Mouse (Mus musculus) forebrain, embryonic 12.5 days (tissue): Measurements from ENCODE around the gene Tnfsf4. TPM values are rescaled to one million over a fixed set of nuclear protein-coding genes. Genes with fewer than 3 reads are reported as not detected.

Experiments used
- ATAC-seq: fragments of 200-750 bp; cut with Nextera tagmentation; 2 replicates; pipeline ENCODE4 v1.8.0; 2017; ENCODE audit warnings: moderate TSS enrichment; ENCODE audit not compliant: low FRiP score
- H3K27ac ChIP-seq: fragments of 300-500 bp; sonication (generic); 2 replicates; pipeline ENCODE4 v1.5.1; 2016; ENCODE audit warnings: mild to moderate bottlenecking
- H3K27me3 ChIP-seq: fragments of 300-500 bp; sonication (generic); 2 replicates; pipeline ENCODE4 v1.6.1; 2016; ENCODE audit warnings: mild to moderate bottlenecking
- H3K36me3 ChIP-seq: fragments of 300-500 bp; sonication (generic); replicated peaks from 2 replicates; pipeline ENCODE4 v1.6.1; 2016; ENCODE audit warnings: mild to moderate bottlenecking
- H3K4me1 ChIP-seq: fragments of 300-500 bp; sonication (generic); 2 replicates; pipeline ENCODE4 v1.6.1; 2016
- H3K4me2 ChIP-seq: fragments of 300-500 bp; sonication (generic); 2 replicates; pipeline ENCODE4 v1.6.1; 2016; ENCODE audit warnings: mild to moderate bottlenecking, moderate library complexity
- H3K4me3 ChIP-seq: fragments of 300-500 bp; sonication (generic); replicated peaks from 2 replicates; pipeline ENCODE4 v1.5.1; 2016; ENCODE audit warnings: mild to moderate bottlenecking
- H3K9ac ChIP-seq: fragments of 300-500 bp; sonication (generic); 2 replicates; pipeline ENCODE4 v1.6.1; 2016; ENCODE audit warnings: mild to moderate bottlenecking
- H3K9me3 ChIP-seq: fragments of 300-500 bp; sonication (generic); 2 replicates; pipeline ENCODE4 v1.6.1; 2016
- WGBS: fragments of 180-500 bp; shearing (Covaris S2); methylation state at CpG from one replicate; pipeline ENCODE4 v1.1.7; 2016; 5-methylcytosine and 5-hydroxymethylcytosine counted together
- polyA plus RNA-seq: library from polyadenylated mRNA; unstranded; fragments of >200 nt; fragmentation: Nextera tagmentation; extraction: Ambion mirVana; gene quantifications from 2 replicates; pipeline ENCODE4 v1.2.1, GENCODE M21; 2016

The Tnfsf4 gene
- polyA plus RNA-seq, 1 experiment from 2014 or later, result not detected

DNA sequence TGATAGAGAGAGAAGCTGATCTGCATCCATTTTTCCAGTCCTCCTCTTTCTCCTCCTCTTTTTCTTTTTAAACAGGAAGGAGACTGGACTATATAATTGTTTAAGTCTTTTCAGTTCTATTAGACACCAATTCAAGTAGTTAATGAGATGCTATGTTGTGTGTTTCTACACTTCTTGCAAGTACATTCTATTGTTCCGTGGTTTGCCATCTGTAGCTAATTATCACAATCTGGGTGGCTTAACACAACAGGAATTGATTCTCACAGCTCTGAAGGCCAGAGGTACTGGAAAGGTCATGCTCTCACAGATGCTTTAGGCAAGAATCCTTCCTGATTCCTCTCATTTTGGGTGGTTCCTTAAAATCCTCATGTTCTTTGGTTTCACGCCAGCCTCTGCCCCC is 7.9 kb downstream of the Tnfsf4 start:
- 20% methylated on average over 2 of the region's 2 CpGs for WGBS
- Histone ChIP-seq H3K9me3 (no peaks in the 10 kb centered on the region), H3K27me3 (no peaks in the 10 kb centered on the region), H3K27ac (no peak overlapping the region), H3K4me3 (no peak overlapping the region), H3K4me1 (0 out of 2 replicates have a peak, but pooled peaks cover 4% of the 10 kb centered on the region), H3K36me3 (no peaks in the 10 kb centered on the region), H3K9ac (no peak overlapping the region), H3K4me2 (no peak overlapping the region)
- no peak; the same call in 1 of the 2 replicates for ATAC-seq

- 0 out of 2 replicates have a peak, but pooled peaks cover 4% of the 10 kb centered on the region for H3K4me1 ChIP-seq
- ATAC-seq, result no peak
- H3K36me3 ChIP-seq, result no peaks in the 10 kb centered on the region
- H3K4me2 ChIP-seq, result no peak overlapping the region
- WGBS, result 89% methylated on average over 1 of the region's 1 CpGs
- H3K27me3 ChIP-seq, result no peaks in the 10 kb centered on the region
- H3K9ac ChIP-seq, result no peak overlapping the region
- no peak overlapping the region for H3K27ac ChIP-seq
- no peaks in the 10 kb centered on the region for H3K9me3 ChIP-seq
- H3K4me3 ChIP-seq, result no peak overlapping the region
Observed at GRCm38 (mm10) chr1:161406480-161406879, 11.3 kb downstream of the Tnfsf4 start.

DNA sequence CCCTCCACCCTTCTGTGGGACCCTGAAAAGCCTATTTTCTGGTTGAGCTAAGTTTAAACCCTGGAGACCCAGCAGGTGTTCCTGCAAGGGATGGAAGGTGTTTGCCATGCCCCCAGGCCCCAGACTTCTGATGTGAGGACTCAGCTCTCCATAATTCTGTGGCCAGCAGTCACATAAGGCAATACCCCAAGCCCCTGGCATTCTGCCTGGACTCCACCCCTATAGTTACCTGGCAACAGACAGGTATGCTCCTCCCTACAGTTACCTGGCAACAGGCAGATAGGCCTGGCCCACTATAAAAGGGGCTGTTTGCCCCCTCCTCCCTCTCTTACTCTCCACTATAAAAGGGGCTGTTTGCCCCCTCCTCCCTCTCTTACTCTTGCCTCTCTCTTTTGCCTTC is 24.7 kb downstream of the Tnfsf4 start:
- H3K4me3 ChIP-seq, result no peak overlapping the region
- no peaks in the 10 kb centered on the region for H3K27me3 ChIP-seq

DNA sequence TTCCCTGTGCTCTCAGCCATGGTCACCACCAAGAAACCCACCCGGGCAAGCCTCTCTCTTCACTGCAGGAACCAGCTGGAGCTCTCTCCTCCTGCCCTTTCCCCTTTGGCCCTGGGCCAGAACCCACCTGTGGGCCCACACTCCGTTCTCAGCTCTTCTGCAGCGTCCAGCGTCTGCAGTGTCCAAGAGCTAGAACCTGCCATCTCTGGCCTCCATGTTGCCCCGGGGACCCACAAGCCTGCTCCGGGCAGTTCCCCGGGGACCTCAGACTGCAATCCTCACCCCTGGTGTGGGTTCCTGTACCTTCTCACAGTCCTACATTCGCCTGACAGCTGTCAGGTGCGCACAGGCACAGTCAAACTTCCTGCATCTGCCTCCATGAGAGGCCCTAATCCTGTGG is 25.4 kb downstream of the Tnfsf4 start:
- Histone ChIP-seq H3K27ac (no peak overlapping the region), H3K27me3 (no peaks in the 10 kb centered on the region), H3K36me3 (no peaks in the 10 kb centered on the region), H3K9ac (no peak overlapping the region), H3K4me3 (no peak overlapping the region), H3K4me2 (no peak overlapping the region), H3K9me3 (no peaks in the 10 kb centered on the region), H3K4me1 (no peaks in the 10 kb centered on the region)
- WGBS, result 89% methylated on average over 9 of the region's 9 CpGs
- ATAC-seq, result no peak

More for the DNA sequence above, 24.7 kb downstream of the Tnfsf4 start:
- Histone ChIP-seq H3K9ac (no peak overlapping the region), H3K27ac (no peak overlapping the region), H3K9me3 (no peaks in the 10 kb centered on the region), H3K4me2 (no peak overlapping the region), H3K36me3 (no peaks in the 10 kb centered on the region), H3K4me1 (no peaks in the 10 kb centered on the region)
- ATAC-seq, result no peak

DNA sequence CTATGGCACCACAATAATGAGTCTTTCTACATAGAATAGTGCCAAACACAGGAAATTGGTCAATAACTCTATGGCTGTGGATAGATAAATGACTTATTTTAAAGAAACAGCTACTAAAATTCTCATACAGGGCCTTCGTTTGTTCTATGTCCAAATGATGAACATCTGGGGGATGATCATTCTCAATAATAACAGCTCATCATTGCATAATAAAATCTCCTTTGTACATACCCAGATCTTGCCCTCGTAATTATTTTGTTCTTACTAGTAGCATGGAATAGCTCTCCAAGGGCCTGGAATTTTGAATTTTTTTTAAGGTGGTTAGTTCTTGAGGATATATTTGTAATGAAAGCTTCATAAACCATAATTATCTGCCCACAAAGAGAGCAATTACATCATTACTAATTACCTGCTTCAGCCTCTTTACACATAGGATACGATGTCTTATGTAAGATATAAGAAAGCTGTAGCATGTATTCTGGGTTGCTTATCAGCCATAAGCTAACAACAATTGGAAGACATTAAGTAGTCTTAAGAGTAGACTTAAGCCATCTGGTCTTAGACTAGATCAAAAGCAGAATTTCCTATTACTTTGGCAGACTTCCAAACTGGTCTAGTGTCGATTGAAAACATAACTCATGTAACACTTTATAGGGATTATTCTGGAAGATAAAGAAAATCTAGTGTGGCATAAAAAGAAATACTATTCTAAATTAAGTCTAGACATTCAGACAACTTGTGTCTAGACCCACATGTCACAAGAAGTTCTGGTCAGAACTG is 31.3 kb downstream of the Tnfsf4 start:
- Histone ChIP-seq H3K27ac (no peak overlapping the region), H3K4me2 (no peak overlapping the region), H3K4me1 (no peaks in the 10 kb centered on the region), H3K27me3 (no peaks in the 10 kb centered on the region), H3K4me3 (no peak overlapping the region), H3K36me3 (no peaks in the 10 kb centered on the region), H3K9ac (no peak overlapping the region), H3K9me3 (no peaks in the 10 kb centered on the region)
- ATAC-seq, result no peak
- 85% methylated on average over 4 of the region's 4 CpGs for WGBS

- H3K4me1 ChIP-seq, result no peaks in the 10 kb centered on the region
- no peaks in the 10 kb centered on the region for H3K27me3 ChIP-seq
- H3K27ac ChIP-seq, result no peak overlapping the region
- no peaks in the 10 kb centered on the region for H3K9me3 ChIP-seq
- no peaks in the 10 kb centered on the region for H3K36me3 ChIP-seq
- no peak for ATAC-seq
- H3K4me3 ChIP-seq, result no peak overlapping the region
- no peak overlapping the region for H3K4me2 ChIP-seq
- WGBS, result 83% methylated on average over 1 of the region's 1 CpGs
- H3K9ac ChIP-seq, result no peak overlapping the region
Observed at GRCm38 (mm10) chr1:161427057-161427311, 31.8 kb downstream of the Tnfsf4 start.

DNA sequence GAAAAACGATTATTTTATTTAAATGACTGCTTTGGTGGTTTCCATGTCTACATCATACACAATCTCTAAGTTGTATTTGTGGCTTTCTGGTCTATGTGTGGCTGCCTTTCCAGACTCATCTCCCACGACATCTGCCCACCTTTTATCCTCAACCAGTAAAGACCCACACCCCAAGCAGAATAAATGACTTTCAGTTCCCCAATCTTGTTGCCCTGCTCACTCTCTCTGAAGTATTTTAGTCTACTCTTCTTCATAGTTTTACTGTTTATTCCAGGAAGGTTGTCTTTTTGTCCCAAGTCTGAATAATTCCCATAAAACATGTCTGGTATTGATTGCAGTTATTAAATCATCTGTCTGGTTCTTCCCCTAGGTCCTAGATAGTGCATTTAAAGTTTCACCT is 40.6 kb downstream of the Tnfsf4 start:
- Histone ChIP-seq H3K9ac (no peak overlapping the region), H3K4me2 (no peak overlapping the region), H3K27ac (no peak overlapping the region), H3K9me3 (no peaks in the 10 kb centered on the region), H3K4me1 (no peaks in the 10 kb centered on the region), H3K36me3 (no peaks in the 10 kb centered on the region), H3K27me3 (no peaks in the 10 kb centered on the region), H3K4me3 (no peak overlapping the region)
- ATAC-seq, result no peak
- 76% methylated on average over 2 of the region's 2 CpGs for WGBS

- ATAC-seq, result no peak
- Histone ChIP-seq H3K27me3 (no peaks in the 10 kb centered on the region), H3K9ac (no peak overlapping the region), H3K4me1 (no peaks in the 10 kb centered on the region), H3K4me2 (no peak overlapping the region), H3K4me3 (no peak overlapping the region), H3K27ac (no peak overlapping the region), H3K9me3 (no peaks in the 10 kb centered on the region), H3K36me3 (no peaks in the 10 kb centered on the region)
- 89% methylated on average over 6 of the region's 6 CpGs for WGBS
Observed at GRCm38 (mm10) chr1:161436503-161436902, 41.3 kb downstream of the Tnfsf4 start.

DNA sequence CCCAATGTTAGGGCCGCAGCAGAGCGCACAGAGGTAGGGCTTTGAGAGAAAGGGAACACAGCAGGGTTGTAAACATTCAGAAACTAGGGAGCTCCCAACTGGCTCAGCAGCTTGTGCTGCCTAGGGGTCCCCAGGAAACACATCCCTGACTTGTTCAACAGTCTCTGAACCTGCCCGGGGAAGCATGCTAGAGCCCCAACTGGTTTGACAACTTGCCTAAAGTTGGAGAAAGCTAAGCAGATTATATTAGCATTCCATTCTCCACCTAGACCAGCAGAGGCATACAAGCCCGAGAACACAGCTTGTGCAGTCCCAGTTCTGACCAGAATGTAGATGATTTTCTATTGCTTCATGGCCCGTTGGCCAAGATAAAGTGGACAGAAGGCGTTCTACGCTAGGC is 49.6 kb downstream of the Tnfsf4 start:
- H3K36me3 ChIP-seq, result no peaks in the 10 kb centered on the region
- peaks cover 4% of the 10 kb centered on the region; the same call in 1 of the 2 replicates for H3K4me1 ChIP-seq
- H3K27me3 ChIP-seq, result no peaks in the 10 kb centered on the region
- no peak overlapping the region for H3K27ac ChIP-seq
- no peaks in the 10 kb centered on the region for H3K9me3 ChIP-seq
- no peak overlapping the region for H3K4me2 ChIP-seq
- H3K4me3 ChIP-seq, result no peak overlapping the region
- H3K9ac ChIP-seq, result no peak overlapping the region
- no peak for ATAC-seq
- WGBS, result 77% methylated on average over 7 of the region's 7 CpGs

DNA sequence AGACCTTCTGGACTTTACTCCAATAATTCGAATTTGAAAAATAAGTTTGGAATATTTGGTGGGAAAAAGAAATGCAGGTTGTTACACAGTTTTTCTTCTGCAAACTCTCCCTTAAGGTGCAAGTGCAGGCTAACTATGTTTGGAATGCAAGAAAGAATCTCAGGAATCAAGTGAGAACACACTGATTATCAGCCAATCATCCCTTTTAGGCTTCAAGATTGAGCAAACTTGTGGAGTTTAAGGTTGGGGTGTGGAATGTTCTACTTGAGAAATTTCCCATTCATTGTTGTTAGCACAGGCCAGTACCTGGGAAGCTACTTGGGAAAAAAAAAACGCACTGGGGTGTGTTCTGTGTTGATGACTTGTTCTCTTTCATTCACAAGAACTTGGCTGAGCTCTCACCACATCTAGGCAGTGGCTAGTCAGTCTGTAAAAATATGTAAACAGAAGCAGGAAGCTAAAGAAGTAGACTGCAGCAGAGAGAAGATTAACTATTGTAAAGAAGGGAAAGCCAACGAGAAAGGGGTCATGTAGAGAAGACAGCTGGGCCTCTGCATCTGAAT is 56.6 kb downstream of the Tnfsf4 start:
- WGBS, result 59% methylated on average over 3 of the region's 3 CpGs
- Histone ChIP-seq H3K4me3 (no peak overlapping the region), H3K4me2 (no peak overlapping the region), H3K27ac (no peak overlapping the region), H3K9me3 (peaks cover 3% of the 10 kb centered on the region; the same call in 1 of the 2 replicates), H3K4me1 (no peaks in the 10 kb centered on the region), H3K9ac (no peak overlapping the region), H3K27me3 (no peaks in the 10 kb centered on the region), H3K36me3 (no peaks in the 10 kb centered on the region)
- ATAC-seq, result no peak

GRCm38 (mm10) chr1:161452250-161452649 is 57.0 kb downstream of the Tnfsf4 start:
- 92% methylated on average over 1 of the region's 1 CpGs for WGBS

GRCm38 (mm10) chr1:161463388-161464085 is 68.3 kb downstream of the Tnfsf4 start:
- no peak overlapping the region for H3K4me3 ChIP-seq
- H3K27me3 ChIP-seq, result no peaks in the 10 kb centered on the region
- H3K27ac ChIP-seq, result no peak overlapping the region
- H3K36me3 ChIP-seq, result no peaks in the 10 kb centered on the region
- H3K9ac ChIP-seq, result no peak overlapping the region
- H3K4me1 ChIP-seq, result no peaks in the 10 kb centered on the region
- 72% methylated on average over 2 of the region's 2 CpGs for WGBS
- no peaks in the 10 kb centered on the region for H3K9me3 ChIP-seq
- no peak for ATAC-seq
- H3K4me2 ChIP-seq, result no peak overlapping the region

More at GRCm38 (mm10) chr1:161452250-161452649, 57.0 kb downstream of the Tnfsf4 start:
- H3K36me3 ChIP-seq, result no peaks in the 10 kb centered on the region
- no peaks in the 10 kb centered on the region for H3K4me1 ChIP-seq
- H3K4me2 ChIP-seq, result no peak overlapping the region
- no peak for ATAC-seq
- peaks cover 3% of the 10 kb centered on the region; the same call in 1 of the 2 replicates for H3K9me3 ChIP-seq
- no peaks in the 10 kb centered on the region for H3K27me3 ChIP-seq
- no peak overlapping the region for H3K9ac ChIP-seq
- H3K4me3 ChIP-seq, result no peak overlapping the region
- H3K27ac ChIP-seq, result no peak overlapping the region
